Mouse (Mus musculus) myocyte (in vitro differentiated cells): Measurements from ENCODE around the gene Bend7. TPM values are rescaled to one million over a fixed set of nuclear protein-coding genes. Genes with fewer than 3 reads are reported as not detected.

Experiments
- H3K27me3 ChIP-seq: one replicate; pipeline ENCODE4 v1.6.1; 2011; ENCODE audit not compliant: control insufficient read depth, insufficient read depth, insufficient read length
- H3K36me3 ChIP-seq: one replicate; pipeline ENCODE4 v1.6.1; 2011; ENCODE audit not compliant: control insufficient read depth, insufficient read depth
- H3K4me2 ChIP-seq: one replicate; pipeline ENCODE4 v1.6.1; 2011; ENCODE audit warnings: low read depth, control low read depth
- H3K4me3 ChIP-seq: one replicate; pipeline ENCODE4 v1.5.1; 2011; ENCODE audit warnings: mild to moderate bottlenecking, control low read depth, moderate library complexity
- H3K79me2 ChIP-seq: one replicate; pipeline ENCODE4 v1.6.1; 2011; ENCODE audit not compliant: control insufficient read depth, insufficient read depth
- H3ac ChIP-seq: one replicate; pipeline ENCODE4 v1.6.1; 2011; ENCODE audit not compliant: control insufficient read depth, insufficient read length
- CEBPB ChIP-seq: IDR thresholded peaks from 2 replicates; pipeline ENCODE4 v1.6.1; 2011; ENCODE audit warnings: mild to moderate bottlenecking, moderate library complexity; ENCODE audit not compliant: poor library complexity, insufficient read depth, severe bottlenecking
- E2F4 ChIP-seq: IDR thresholded peaks from one replicate; pipeline ENCODE4 v1.6.1; 2011; ENCODE audit warnings: mild to moderate bottlenecking, control low read depth, moderate library complexity; ENCODE audit not compliant: insufficient read depth
- MAX ChIP-seq: IDR thresholded peaks from one replicate; pipeline ENCODE4 v1.6.1; 2011; ENCODE audit warnings: low read depth, mild to moderate bottlenecking, control low read depth
- MYOD1 ChIP-seq, 3 experiments: IDR thresholded peaks; one replicate each; pipeline ENCODE4 v1.6.1; 2011; ENCODE audit warnings: control low read depth in 2 of 3, low read depth in 2 of 3, mild to moderate bottlenecking in 2 of 3, moderate library complexity in 1 of 3; ENCODE audit not compliant: insufficient read length in 2 of 3, control insufficient read depth in 1 of 3
- MYOG ChIP-seq, 3 experiments: IDR thresholded peaks; one replicate each; pipeline ENCODE4 v1.6.1; 2011; ENCODE audit warnings: control low read depth in 2 of 3, low read depth in 2 of 3, mild to moderate bottlenecking in 2 of 3; ENCODE audit not compliant: insufficient read length in 2 of 3, control insufficient read depth in 1 of 3, insufficient read depth in 1 of 3
- POLR2A ChIP-seq: IDR thresholded peaks from one replicate; pipeline ENCODE4 v1.6.1; 2011; ENCODE audit warnings: low read depth, mild to moderate bottlenecking, control low read depth, moderate library complexity; ENCODE audit not compliant: insufficient read length
- POLR2AphosphoS2 ChIP-seq: IDR thresholded peaks from one replicate; pipeline ENCODE4 v1.6.1; 2011; ENCODE audit warnings: low read depth, control low read depth; ENCODE audit not compliant: insufficient read length
- REST ChIP-seq: IDR thresholded peaks from one replicate; pipeline ENCODE4 v1.6.1; 2011; ENCODE audit warnings: mild to moderate bottlenecking, control low read depth, moderate library complexity; ENCODE audit not compliant: insufficient read depth, insufficient read length
- SRF ChIP-seq: IDR thresholded peaks from one replicate; pipeline ENCODE4 v1.6.1; 2011; ENCODE audit warnings: low read depth; ENCODE audit not compliant: control insufficient read depth, insufficient read length
- TCF12 ChIP-seq: IDR thresholded peaks from one replicate; pipeline ENCODE4 v1.6.1; 2011; ENCODE audit warnings: mild to moderate bottlenecking, control low read depth; ENCODE audit not compliant: poor library complexity, insufficient read depth, severe bottlenecking
- TCF3 ChIP-seq: IDR thresholded peaks from one replicate; pipeline ENCODE4 v1.6.1; 2011; ENCODE audit warnings: low read depth, control low read depth; ENCODE audit not compliant: insufficient read length
- USF1 ChIP-seq: IDR thresholded peaks from one replicate; pipeline ENCODE4 v1.6.1; 2011; ENCODE audit warnings: low read depth, mild to moderate bottlenecking, control low read depth, moderate library complexity
- polyA plus RNA-seq: library from polyadenylated mRNA; unstranded; fragments of >200 nt; fragmentation: generic; extraction: Trizol; gene quantifications from one replicate; pipeline ENCODE4 v1.2.1, GENCODE M21; 2012; ENCODE audit warnings: missing spikeins

The Bend7 gene
- polyA plus RNA-seq, result not detected

GRCm38 (mm10) chr2:4717769-4718661 lies at the start of gene Bend7:
Bend7 (plus strand) TSS chr2:4717831.
- Histone ChIP-seq H3K79me2 (no peaks in the 10 kb centered on the region), H3K27me3 (peaks cover 36% of the 10 kb centered on the region)

DNA sequence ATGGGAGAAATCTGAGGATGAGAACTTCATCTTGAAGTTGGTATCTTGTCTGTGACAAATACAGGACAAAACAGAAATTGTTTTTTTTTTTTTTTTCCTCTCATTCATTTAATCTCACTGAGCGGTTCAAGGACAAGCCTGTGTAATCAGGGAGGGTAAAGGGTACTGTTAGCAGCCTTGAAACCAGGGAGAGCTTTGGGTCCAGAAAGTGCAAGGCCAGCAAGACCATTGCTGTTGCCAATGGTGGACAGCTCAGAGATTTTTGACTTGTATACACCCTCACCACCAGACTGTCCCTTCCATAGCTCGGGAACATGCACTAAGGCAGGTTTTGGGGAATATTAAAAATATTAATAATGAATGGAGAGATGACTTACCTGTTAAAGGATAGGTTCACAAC lies 49.0 kb upstream of the Bend7 start:
- Histone ChIP-seq H3K4me2 (no peak overlapping the region), H3K36me3 (no peaks in the 10 kb centered on the region), H3K27me3 (peaks cover 23% of the 10 kb centered on the region), H3ac (no peak overlapping the region), H3K4me3 (no peak overlapping the region), H3K79me2 (no peaks in the 10 kb centered on the region)
- TF ChIP-seq POLR2A (no peak), MYOD1 (IDR thresholded peaks at IDR 0.05; ENCODE audit: control insufficient read depth in 1 of 3, insufficient read length in 2 of 3, low read depth in 2 of 3) (no peak), SRF (no peak)

More at GRCm38 (mm10) chr2:4717769-4718661, at the start of gene Bend7:
- TF ChIP-seq SRF (no peak), POLR2A (no peak), TCF3 (no peak), REST (no peak), POLR2AphosphoS2 (no peak), USF1 (no peak), TCF12 (no peak)
- Histone ChIP-seq H3ac (no peak within 1 kb of the TSS), H3K4me2 (no peak within 1 kb of the TSS), H3K36me3 (no peaks in the 10 kb centered on the region), H3K4me3 (no peak within 1 kb of the TSS)

- H3K79me2 ChIP-seq, result no peaks in the 10 kb centered on the region
- TF ChIP-seq MYOG (IDR thresholded peaks at IDR 0.05; ENCODE audit: control insufficient read depth in 1 of 3, insufficient read depth in 1 of 3, insufficient read length in 2 of 3, low read depth in 2 of 3), result no peak
- no peak for TF ChIP-seq TCF12
- TF ChIP-seq POLR2A, result no peak
- no peak for TF ChIP-seq POLR2AphosphoS2
- TF ChIP-seq REST, result no peak
- no peak for TF ChIP-seq MYOD1 (IDR thresholded peaks at IDR 0.05; ENCODE audit: control insufficient read depth in 1 of 3, insufficient read length in 2 of 3, low read depth in 2 of 3)
- TF ChIP-seq SRF, result no peak
- TF ChIP-seq CEBPB, result no peak
- TF ChIP-seq TCF3, result no peak
- no peak for TF ChIP-seq USF1
- TF ChIP-seq MAX, result no peak
- no peak for TF ChIP-seq E2F4
- peaks cover 23% of the 10 kb centered on the region for H3K27me3 ChIP-seq
- no peaks in the 10 kb centered on the region for H3K36me3 ChIP-seq
- no peak overlapping the region for H3ac ChIP-seq
- no peak overlapping the region for H3K4me3 ChIP-seq
- H3K4me2 ChIP-seq, result no peak overlapping the region
These were observed 47.9 kb upstream of the Bend7 start for GRCm38 (mm10) chr2:4669701-4670100.

DNA sequence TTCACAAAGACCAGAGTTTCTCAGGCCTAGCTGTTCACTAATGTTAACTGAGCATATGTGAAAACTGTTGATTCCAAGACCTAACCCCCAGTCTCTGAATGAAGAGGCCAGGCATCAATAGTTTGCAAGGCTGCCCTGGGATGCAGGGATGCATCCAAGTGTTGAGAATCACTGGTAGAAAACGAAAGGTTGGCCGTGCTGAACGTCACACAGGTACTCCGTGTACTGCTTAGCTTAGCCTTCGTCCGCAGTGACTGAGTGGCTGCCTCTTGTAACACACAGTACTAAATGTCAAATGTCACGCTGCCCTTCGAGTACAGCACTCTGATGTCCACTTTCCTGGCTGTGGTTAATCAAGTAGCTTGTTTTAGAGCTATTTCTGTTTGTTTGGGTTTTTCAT lies 46.0 kb upstream of the Bend7 start:
- Histone ChIP-seq H3K27me3 (peaks cover 23% of the 10 kb centered on the region), H3ac (no peak overlapping the region), H3K4me2 (no peak overlapping the region), H3K4me3 (no peak overlapping the region), H3K36me3 (no peaks in the 10 kb centered on the region), H3K79me2 (no peaks in the 10 kb centered on the region)
- TF ChIP-seq REST (no peak), MYOD1 (IDR thresholded peaks at IDR 0.05; ENCODE audit: control insufficient read depth in 1 of 3, insufficient read length in 2 of 3, low read depth in 2 of 3) (no peak), POLR2A (no peak), SRF (no peak), TCF3 (no peak), MAX (no peak), TCF12 (no peak), CEBPB (no peak), POLR2AphosphoS2 (no peak), USF1 (no peak), E2F4 (no peak), MYOG (IDR thresholded peaks at IDR 0.05; ENCODE audit: control insufficient read depth in 1 of 3, insufficient read depth in 1 of 3, insufficient read length in 2 of 3, low read depth in 2 of 3) (no peak)

GRCm38 (mm10) chr2:4679886-4680285 lies 37.7 kb upstream of the Bend7 start:
- no peaks in the 10 kb centered on the region for H3K27me3 ChIP-seq
- TF ChIP-seq POLR2A, result no peak
- TF ChIP-seq E2F4, result no peak
- no peak for TF ChIP-seq TCF3
- TF ChIP-seq TCF12, result no peak
- TF ChIP-seq MYOD1 (IDR thresholded peaks at IDR 0.05; ENCODE audit: control insufficient read depth in 1 of 3, insufficient read length in 2 of 3, low read depth in 2 of 3), result no peak
- no peak for TF ChIP-seq POLR2AphosphoS2
- no peak for TF ChIP-seq CEBPB
- no peak for TF ChIP-seq USF1
- no peak for TF ChIP-seq REST
- TF ChIP-seq MYOG (IDR thresholded peaks at IDR 0.05; ENCODE audit: control insufficient read depth in 1 of 3, insufficient read depth in 1 of 3, insufficient read length in 2 of 3, low read depth in 2 of 3), result no peak
- no peak for TF ChIP-seq MAX
- TF ChIP-seq SRF, result no peak
- H3K4me3 ChIP-seq, result no peak overlapping the region
- H3K4me2 ChIP-seq, result no peak overlapping the region
- no peaks in the 10 kb centered on the region for H3K36me3 ChIP-seq
- H3ac ChIP-seq, result no peak overlapping the region
- no peaks in the 10 kb centered on the region for H3K79me2 ChIP-seq
